ENCODE assay signal across 17 mouse cellular contexts in genomic region chr3:52842866-52843425, GRCm38 (mm10).
"Had no signal": no experiment of that assay in that cellular context is flagged by ENCODE, and none has a peak within 500 bp of the region (broad histone marks: within the 10 kb centered on the region; RNA-seq: fewer than 3 reads in every experiment).

No protein-coding gene starts in this region.

- H3K27me3 ChIP-seq: liver, embryonic 13.5 days had no signal

- H3K4me3 ChIP-seq: layer of hippocampus, adult 2 months; liver, embryonic 13.5 days; midbrain, embryonic 12.5 days; midbrain, embryonic 15.5 days; myocyte; neural tube, embryonic 13.5 days had no signal

- H3K9me3 ChIP-seq: liver, embryonic 13.5 days; midbrain, embryonic 12.5 days; midbrain, embryonic 15.5 days; neural tube, embryonic 13.5 days had no signal

- H3K4me1 ChIP-seq: liver, embryonic 13.5 days had no signal

- DNase-seq: kidney, adult 2 months; kidney, postnatal 25 days; layer of hippocampus, adult 9-11 months; liver, embryonic 13.5 days; lung, adult 2 months; retina, postnatal 1 day; right cerebral cortex, postnatal 25 days; thymus, adult 18-20 months; thymus, postnatal 36 days had no signal

- H3K9ac ChIP-seq: liver, embryonic 13.5 days; midbrain, embryonic 12.5 days; midbrain, embryonic 15.5 days; neural tube, embryonic 13.5 days had no signal

- H3K27ac ChIP-seq: kidney, postnatal 0 days; layer of hippocampus, adult 2 months; liver, embryonic 13.5 days; macrophage; midbrain, embryonic 12.5 days; midbrain, embryonic 15.5 days; neural tube, embryonic 13.5 days had no signal

- H3K36me3 ChIP-seq: liver, embryonic 13.5 days; midbrain, embryonic 12.5 days; midbrain, embryonic 15.5 days; neural tube, embryonic 13.5 days had no signal

- ATAC-seq: intestine, postnatal 0 days; midbrain, embryonic 15.5 days had no signal

- H3K4me2 ChIP-seq: liver, embryonic 13.5 days; midbrain, embryonic 12.5 days; midbrain, embryonic 15.5 days; neural tube, embryonic 13.5 days had no signal
